Mouse (Mus musculus) liver, postnatal 0 days (tissue): ENCODE data around the gene Clk3. TPM values are rescaled to one million over a fixed set of nuclear protein-coding genes. Genes with fewer than 3 reads are reported as not detected.
"Not testable (repeated sequence)": the region's sequence is repeated elsewhere in the genome, so short reads cannot be mapped to it uniquely, and the experiment has no call there.

Experiments used
- ATAC-seq: fragments of 200-750 bp; cut with Nextera tagmentation; 2 replicates; pipeline ENCODE4 v1.8.0; 2017; ENCODE audit warnings: mild to moderate bottlenecking, moderate library complexity
- DNase-seq: peaks from one replicate; pipeline ENCODE4 v3.0.0-alpha.2; 2016
- H3K27ac ChIP-seq: fragments of 300-500 bp; sonication (generic); 2 replicates; pipeline ENCODE4 v1.5.1; 2014; ENCODE audit warnings: antibody characterized with exemption, moderate library complexity, mild to moderate bottlenecking, low read depth
- H3K27me3 ChIP-seq: fragments of 300-500 bp; sonication (generic); 2 replicates; pipeline ENCODE4 v1.6.1; 2014; ENCODE audit warnings: low read length, control low read depth, mixed read lengths; ENCODE audit not compliant: insufficient read depth
- H3K36me3 ChIP-seq: fragments of 300-500 bp; sonication (generic); replicated peaks from 2 replicates; pipeline ENCODE4 v1.6.1; 2014; ENCODE audit warnings: mild to moderate bottlenecking, control low read depth, low read length, moderate library complexity, mixed read lengths; ENCODE audit not compliant: insufficient read depth
- H3K4me1 ChIP-seq: fragments of 300-500 bp; sonication (generic); 2 replicates; pipeline ENCODE4 v1.6.1; 2014; ENCODE audit warnings: antibody characterized with exemption, mild to moderate bottlenecking, control low read depth; ENCODE audit not compliant: insufficient read depth
- H3K4me2 ChIP-seq: fragments of 300-500 bp; sonication (generic); 2 replicates; pipeline ENCODE4 v1.6.1; 2014; ENCODE audit warnings: low read depth, mild to moderate bottlenecking, low read length, moderate library complexity, mixed read lengths
- H3K4me3 ChIP-seq: fragments of 300-500 bp; sonication (generic); 2 replicates; pipeline ENCODE4 v1.5.1; 2014; ENCODE audit warnings: low read depth, low read length
- H3K9ac ChIP-seq: fragments of 300-500 bp; sonication (generic); replicated peaks from 2 replicates; pipeline ENCODE4 v1.6.1; 2014; ENCODE audit warnings: mild to moderate bottlenecking, moderate library complexity
- H3K9me3 ChIP-seq: fragments of 300-500 bp; sonication (generic); 2 replicates; pipeline ENCODE4 v1.6.1; 2016; ENCODE audit warnings: mild to moderate bottlenecking, control low read depth, low read length, mixed read lengths
- CTCF ChIP-seq: sonication (generic); IDR thresholded peaks from 2 replicates; pipeline ENCODE4 v1.5.1; 2016; ENCODE audit warnings: antibody characterized with exemption, low read depth
- EP300 ChIP-seq: IDR thresholded peaks from 2 replicates; pipeline ENCODE4 v1.6.1; 2016; ENCODE audit warnings: antibody characterized with exemption, low read depth, mild to moderate bottlenecking
- WGBS: fragments of 180-500 bp; shearing (Covaris S2); extraction: QIAGEN DNeasy Blood & Tissue Kit; methylation state at CpG from one replicate; pipeline ENCODE4 v1.1.7; 2014; ENCODE audit not compliant: insufficient replicate concordance; 5-methylcytosine and 5-hydroxymethylcytosine counted together
- polyA plus RNA-seq: library from polyadenylated mRNA; unstranded; fragments of >200 nt; fragmentation: Nextera tagmentation; extraction: Ambion mirVana; gene quantifications from 2 replicates; pipeline ENCODE4 v1.2.1, GENCODE M21; 2015

Gene Clk3
- polyA plus RNA-seq, 1 experiment from 2014 or later, result 40.2 TPM

GRCm38 (mm10) chr9:57712194-57712593, 53.5 kb downstream of the Clk3 start:
- DNase-seq, result no peak
- TF ChIP-seq EP300 (no peak), CTCF (peak; percentile 46)
- WGBS, result 74% methylated on average over 2 of the region's 2 CpGs

DNA sequence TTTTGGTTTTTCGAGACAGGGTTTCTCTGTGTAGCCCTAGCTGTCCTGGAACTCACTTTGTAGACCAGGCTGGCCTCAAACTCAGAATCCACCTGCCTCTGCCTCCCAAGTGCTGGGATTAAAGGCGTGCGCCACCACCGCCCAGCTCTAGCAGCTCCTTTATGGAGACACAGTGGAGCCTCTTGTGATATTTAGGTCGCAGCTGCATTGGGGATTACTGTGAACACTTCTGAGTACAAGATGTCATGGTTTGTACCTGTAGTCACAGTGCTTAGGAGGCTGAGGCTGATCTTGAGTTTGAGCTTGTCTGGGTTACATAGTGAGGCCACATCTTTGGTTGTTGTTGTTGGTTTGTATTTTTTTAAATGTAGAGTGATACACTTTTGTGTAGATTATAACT, 55.4 kb downstream of the Clk3 start:
- DNase-seq, result not testable (repeated sequence)

More at GRCm38 (mm10) chr9:57712194-57712593, 53.5 kb downstream of the Clk3 start:
- no peaks in the 10 kb centered on the region for H3K9me3 ChIP-seq
- no peak for ATAC-seq
- peaks cover 3% of the 10 kb centered on the region; the same call in 1 of the 2 replicates for H3K4me1 ChIP-seq
- no peaks in the 10 kb centered on the region for H3K27me3 ChIP-seq
- peaks cover 33% of the 10 kb centered on the region for H3K36me3 ChIP-seq
- H3K27ac ChIP-seq, result no peak overlapping the region
- H3K9ac ChIP-seq, result no peak overlapping the region
- no peak overlapping the region for H3K4me2 ChIP-seq
- H3K4me3 ChIP-seq, result no peak overlapping the region

GRCm38 (mm10) chr9:57708720-57709274, 56.9 kb downstream of the Clk3 start:
- H3K4me1 ChIP-seq, result peaks cover 3% of the 10 kb centered on the region; the same call in 1 of the 2 replicates

More for the DNA sequence above, 55.4 kb downstream of the Clk3 start:
- not testable (repeated sequence) for H3K4me3 ChIP-seq, ATAC-seq, H3K9me3 ChIP-seq, H3K27me3 ChIP-seq, H3K4me1 ChIP-seq, H3K9ac ChIP-seq
- WGBS, result 88% methylated on average over 4 of the region's 5 CpGs
- H3K4me2 ChIP-seq, result peak overlapping the region; percentile 26
- H3K27ac ChIP-seq, result 0 out of 2 replicates have a peak overlapping the region, but pooled peaks have one; percentile 13
- H3K36me3 ChIP-seq, result peaks cover 17% of the 10 kb centered on the region

GRCm38 (mm10) chr9:57708068-57708719, 57.5 kb downstream of the Clk3 start, which contains the start of gene Edc3:
Edc3 (plus strand) TSS chr9:57708540.
- peak; percentile 93 for DNase-seq
- Histone ChIP-seq H3K9me3 (no peaks in the 10 kb centered on the region), H3K36me3 (peaks cover under 1% of the 10 kb centered on the region; the same call in 1 of the 2 replicates), H3K27me3 (no peaks in the 10 kb centered on the region), H3K4me2 (peak within 1 kb of the TSS; percentile 88), H3K4me1 (peaks cover 3% of the 10 kb centered on the region; the same call in 1 of the 2 replicates), H3K27ac (peak within 1 kb of the TSS; percentile 97), H3K4me3 (peak within 1 kb of the TSS; percentile 97), H3K9ac (peak within 1 kb of the TSS; percentile 93)
- ATAC-seq, result peak; percentile 89
- TF ChIP-seq EP300, result no peak
- no peak for TF ChIP-seq CTCF
- WGBS, result under 1% methylated on average over 23 of the region's 23 CpGs

More at GRCm38 (mm10) chr9:57708720-57709274, 56.9 kb downstream of the Clk3 start:
- peak overlapping the region; percentile 93 for H3K9ac ChIP-seq
- no peaks in the 10 kb centered on the region for H3K27me3 ChIP-seq
- peak; percentile 72 for DNase-seq
- peaks cover 6% of the 10 kb centered on the region for H3K36me3 ChIP-seq
- no peak for TF ChIP-seq EP300
- no peak for TF ChIP-seq CTCF
- peak overlapping the region; percentile 97 for H3K4me3 ChIP-seq
- H3K4me2 ChIP-seq, result peak overlapping the region; percentile 88
- 2% methylated on average over 31 of the region's 39 CpGs for WGBS
- H3K9me3 ChIP-seq, result no peaks in the 10 kb centered on the region
- H3K27ac ChIP-seq, result peak overlapping the region; percentile 97
- peak; percentile 83 for ATAC-seq

GRCm38 (mm10) chr9:57706496-57706895, 59.2 kb downstream of the Clk3 start:
- WGBS, result 85% methylated on average over 3 of the region's 3 CpGs
- Histone ChIP-seq H3K4me2 (no peak overlapping the region), H3K36me3 (no peaks in the 10 kb centered on the region), H3K9me3 (no peaks in the 10 kb centered on the region), H3K27me3 (no peaks in the 10 kb centered on the region), H3K4me1 (peaks cover 3% of the 10 kb centered on the region; the same call in 1 of the 2 replicates), H3K9ac (no peak overlapping the region), H3K4me3 (no peak overlapping the region), H3K27ac (no peak overlapping the region)
- DNase-seq (no peak), ATAC-seq (no peak)
- TF ChIP-seq EP300, result no peak
- TF ChIP-seq CTCF, result no peak

Other genes with a start within 250 kb of the Clk3 start
- 761 and 777 TPM in 2 replicates for gene Cox5a, start 244.6 kb downstream of the Clk3 start, polyA plus RNA-seq
- 4.6 and 5.1 TPM in 2 replicates for gene Fam219b, start 228.3 kb downstream of the Clk3 start, polyA plus RNA-seq
- 7.3 and 8.2 TPM in 2 replicates for gene Mpi, start 213.1 kb downstream of the Clk3 start, polyA plus RNA-seq
- gene Scamp2, start 204.9 kb downstream of the Clk3 start, polyA plus RNA-seq, result 29.6 and 31.2 TPM in 2 replicates
- gene Ulk3, start 176.4 kb downstream of the Clk3 start, polyA plus RNA-seq, result 3.6 and 3.7 TPM in 2 replicates
- not detected in 2 replicates for gene Cplx3, start 159.6 kb downstream of the Clk3 start, polyA plus RNA-seq
- not detected in 2 replicates for gene Lman1l, start 145.1 kb downstream of the Clk3 start, polyA plus RNA-seq
- gene Csk, start 112.2 kb downstream of the Clk3 start, polyA plus RNA-seq, result 13.6 and 15.5 TPM in 2 replicates
- 19.9 and 30.7 TPM in 2 replicates for gene Cyp1a2, start 82.2 kb downstream of the Clk3 start, polyA plus RNA-seq
- 2.2 and 4.3 TPM in 2 replicates for gene Cyp1a1, start 77.9 kb downstream of the Clk3 start, polyA plus RNA-seq
- 9.9 and 13.2 TPM in 2 replicates for gene Edc3, start 57.3 kb downstream of the Clk3 start, polyA plus RNA-seq
- gene Arid3b, start 70.9 kb upstream of the Clk3 start, polyA plus RNA-seq, result 4.6 and 4.7 TPM in 2 replicates
- 51.2 and 51.4 TPM in 2 replicates for gene Ubl7, start 145.1 kb upstream of the Clk3 start, polyA plus RNA-seq
- 0.11 TPM in 1 of 2 replicates, not detected in the other for gene Sema7a, start 174.3 kb upstream of the Clk3 start, polyA plus RNA-seq
- 0.43 and 0.51 TPM in 2 replicates for gene Cyp11a1, start 240.6 kb upstream of the Clk3 start, polyA plus RNA-seq